Mouse (Mus musculus): ENCODE measurements around the gene Cfap299.
"Not testable (repeated sequence)": the region's sequence is repeated elsewhere in the genome, so short reads cannot be mapped to it uniquely, and the experiment has no call there.

Gene Cfap299

DNA sequence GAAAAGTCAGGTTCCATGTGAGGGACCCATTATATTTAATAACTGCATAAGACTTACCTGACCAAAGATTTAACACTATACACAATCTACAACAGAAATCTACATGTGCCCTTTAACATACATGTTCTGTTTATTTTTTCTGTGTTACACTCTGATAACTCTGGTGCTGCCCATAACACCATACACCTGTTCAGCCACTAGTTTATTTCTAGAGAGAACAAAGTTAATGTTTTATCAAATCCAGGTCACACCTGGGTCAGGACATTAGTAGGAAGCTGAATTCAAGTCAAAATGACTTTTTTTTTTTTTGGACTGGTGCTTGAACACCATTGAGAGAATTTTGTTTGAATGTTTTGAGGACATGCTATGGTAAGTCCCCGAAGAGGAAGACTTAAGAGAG, 194.7 kb downstream of the Cfap299 start:
- no peak for DNase-seq (ENCODE audit: low spot score)

DNA sequence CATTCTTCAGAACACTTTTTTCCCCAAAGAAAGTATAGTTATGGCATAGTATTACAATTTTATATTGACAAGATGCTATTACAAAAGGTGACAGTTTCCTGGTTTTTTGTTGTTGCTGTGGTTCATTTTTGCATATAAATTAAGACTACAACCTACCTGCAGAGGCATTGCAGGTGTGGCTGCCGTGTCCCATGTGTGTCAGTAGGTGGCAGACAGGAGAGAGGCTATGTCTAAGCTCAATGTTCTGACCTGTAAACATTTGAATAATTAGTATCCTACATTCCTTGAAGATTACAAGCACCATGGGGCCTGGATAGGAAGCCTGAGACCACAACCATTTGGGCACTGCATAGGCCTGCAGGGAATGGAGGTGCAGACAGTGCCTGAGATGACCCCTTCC, 212.2 kb downstream of the Cfap299 start:
- no peak for DNase-seq (ENCODE audit: low spot score)

DNA sequence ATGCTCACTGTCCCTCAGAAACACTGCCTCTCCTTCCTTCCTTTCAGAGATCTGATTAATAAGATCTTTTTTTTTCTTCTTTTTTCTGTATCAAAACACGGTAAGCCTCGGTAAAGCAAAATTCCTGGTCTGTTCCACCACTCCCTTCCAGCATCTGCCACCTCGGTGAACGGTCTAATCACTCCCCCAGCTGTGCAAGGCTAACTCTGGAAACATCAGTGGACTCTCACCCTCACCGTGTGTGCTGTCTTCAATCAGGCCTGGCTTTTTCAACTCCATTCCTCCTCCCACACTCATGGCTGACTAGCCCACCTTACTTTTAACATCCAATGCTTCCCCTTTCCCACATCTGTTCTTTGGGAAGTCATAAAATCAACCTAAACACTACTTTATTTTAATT, 221.2 kb downstream of the Cfap299 start:
- DNase-seq (ENCODE audit: low spot score), result no peak

DNA sequence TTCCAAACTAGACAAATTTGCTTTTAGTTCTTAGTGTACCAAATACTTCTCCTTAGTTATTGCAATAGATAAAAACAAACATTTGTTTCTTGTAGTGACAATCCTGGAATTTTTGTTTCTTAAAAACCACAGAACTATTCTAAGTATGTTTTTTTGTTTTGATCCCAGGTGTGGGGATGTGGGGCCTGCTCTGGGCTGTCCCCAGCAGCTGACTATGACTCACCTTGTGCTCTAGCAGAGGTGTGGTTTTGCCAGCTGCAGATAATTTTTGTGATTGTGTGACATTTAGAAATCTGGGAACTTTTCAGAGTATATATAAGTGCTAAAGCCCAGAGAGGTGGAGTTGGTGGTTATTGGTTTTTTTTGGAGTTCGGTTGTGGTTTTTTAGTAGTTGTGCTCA, 221.8 kb downstream of the Cfap299 start:
- DNase-seq (ENCODE audit: low spot score), result no peak

DNA sequence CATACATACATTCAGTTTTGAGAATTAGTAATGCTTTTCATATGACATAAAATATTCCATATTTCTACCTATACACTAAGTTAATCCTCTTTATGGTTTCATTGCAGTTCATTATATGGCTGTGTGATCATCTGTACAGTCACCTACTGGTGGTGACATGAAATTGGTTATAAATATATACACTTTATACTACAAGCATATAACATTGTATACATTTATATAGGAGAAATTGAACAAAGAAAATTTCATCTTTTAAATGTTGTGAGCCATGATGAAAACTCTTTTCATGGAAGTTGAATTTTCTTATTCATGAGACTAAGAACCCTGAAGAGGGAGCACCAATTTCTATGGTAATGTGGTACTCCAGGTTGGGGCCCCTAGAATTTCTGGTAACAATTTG, 223.3 kb downstream of the Cfap299 start, which contains the start of gene Gm11111:
Gene Gm11111, plus strand, starts transcription at position 301 of the 400 bp plus-strand sequence.
- DNase-seq (ENCODE audit: low spot score), result no peak

DNA sequence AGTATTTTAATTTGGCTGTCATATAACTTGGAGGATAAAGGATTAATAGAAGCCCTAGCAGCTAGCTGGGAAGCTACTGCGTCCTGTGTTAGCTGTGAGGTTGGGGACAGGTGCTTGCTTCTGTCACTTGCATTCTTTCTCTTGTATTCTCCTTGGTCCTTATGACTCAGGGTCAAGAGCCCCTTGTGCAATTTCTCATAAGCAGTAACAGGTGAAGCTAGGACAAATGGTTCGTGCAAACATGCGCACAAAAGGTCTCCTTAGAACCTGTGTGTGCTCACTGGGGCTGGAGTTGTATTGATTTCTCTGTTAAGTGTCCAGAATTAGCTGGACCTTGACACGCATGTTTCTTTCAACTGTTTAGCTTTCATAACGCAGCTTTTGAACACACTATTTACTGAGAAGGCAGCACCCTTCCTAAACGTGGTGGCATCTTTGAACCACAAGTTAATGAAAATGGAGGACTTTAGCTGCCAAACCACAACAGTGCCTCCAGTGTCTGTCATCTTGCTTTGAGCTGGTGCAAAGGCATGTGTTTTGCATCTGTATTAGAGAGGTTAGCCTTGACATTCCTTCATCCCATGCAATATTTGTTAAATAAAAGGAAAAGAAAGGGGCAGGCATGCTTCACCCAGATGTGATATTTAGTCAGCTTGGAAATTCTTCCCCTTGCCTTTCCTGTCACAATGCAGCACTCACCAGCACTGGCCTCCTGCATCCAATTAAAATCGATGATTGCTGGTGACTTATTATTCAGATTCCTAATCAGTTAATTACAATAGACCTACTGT, 223.9 kb downstream of the Cfap299 start:
- DNase-seq (ENCODE audit: low spot score), result no peak

DNA sequence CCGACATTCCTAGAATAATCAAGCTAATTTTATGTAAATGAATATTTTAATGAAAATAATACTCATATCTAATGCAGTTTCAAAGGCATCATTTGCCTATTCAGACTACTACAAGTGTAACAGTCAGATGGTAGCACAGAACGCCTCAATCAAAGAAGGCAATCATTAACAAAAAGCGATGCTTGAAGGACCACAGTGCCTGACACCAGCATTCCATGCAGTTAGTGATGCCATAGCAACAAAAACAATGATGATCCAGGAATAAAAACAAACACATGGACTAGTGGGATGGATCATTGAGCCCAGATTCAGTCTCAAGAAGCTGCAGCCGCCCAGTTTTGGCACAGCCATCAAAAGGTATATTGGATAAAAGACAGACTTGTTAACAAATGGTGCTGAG, 232.2 kb downstream of the Cfap299 start:
- DNase-seq (ENCODE audit: low spot score), result no peak

DNA sequence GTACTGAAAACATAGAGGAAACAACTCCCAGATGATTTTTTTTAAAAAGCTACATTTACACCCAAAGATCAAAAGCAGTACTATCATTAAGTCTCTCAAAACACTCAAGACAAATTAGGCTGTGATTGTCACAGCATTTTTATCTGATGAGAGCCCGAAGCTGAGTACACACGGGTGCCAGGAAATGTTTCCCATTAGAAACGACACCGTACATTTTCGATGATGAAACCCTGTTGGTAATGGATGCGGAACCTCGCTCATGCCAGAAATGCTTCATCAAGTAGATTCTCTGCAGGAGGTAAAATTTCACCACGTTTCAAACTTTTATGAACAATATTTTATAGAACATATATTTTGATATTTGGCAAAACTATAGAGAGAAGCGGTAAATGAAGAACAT, 233.7 kb downstream of the Cfap299 start:
- DNase-seq (ENCODE audit: low spot score), result no peak

DNA sequence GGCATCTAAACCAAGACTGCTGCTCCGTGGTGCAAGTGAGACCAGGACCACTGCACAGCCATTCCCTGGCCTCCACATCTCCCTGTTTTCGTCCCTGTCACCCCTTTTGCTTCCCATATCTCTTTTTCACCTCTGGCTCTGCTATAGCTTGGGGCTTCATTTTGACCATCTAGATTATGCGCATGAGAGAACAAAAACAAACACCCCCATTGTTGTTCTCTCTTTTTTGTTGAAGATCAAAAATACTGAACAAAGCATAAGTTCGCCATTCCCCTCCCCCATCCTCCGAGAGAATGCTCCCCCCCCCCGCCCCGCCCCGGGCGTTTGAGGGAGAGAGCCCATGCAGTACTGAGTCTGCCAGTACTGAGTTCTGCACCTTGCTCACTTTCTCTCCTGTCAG, 234.7 kb downstream of the Cfap299 start:
- DNase-seq (ENCODE audit: low spot score), result no peak

DNA sequence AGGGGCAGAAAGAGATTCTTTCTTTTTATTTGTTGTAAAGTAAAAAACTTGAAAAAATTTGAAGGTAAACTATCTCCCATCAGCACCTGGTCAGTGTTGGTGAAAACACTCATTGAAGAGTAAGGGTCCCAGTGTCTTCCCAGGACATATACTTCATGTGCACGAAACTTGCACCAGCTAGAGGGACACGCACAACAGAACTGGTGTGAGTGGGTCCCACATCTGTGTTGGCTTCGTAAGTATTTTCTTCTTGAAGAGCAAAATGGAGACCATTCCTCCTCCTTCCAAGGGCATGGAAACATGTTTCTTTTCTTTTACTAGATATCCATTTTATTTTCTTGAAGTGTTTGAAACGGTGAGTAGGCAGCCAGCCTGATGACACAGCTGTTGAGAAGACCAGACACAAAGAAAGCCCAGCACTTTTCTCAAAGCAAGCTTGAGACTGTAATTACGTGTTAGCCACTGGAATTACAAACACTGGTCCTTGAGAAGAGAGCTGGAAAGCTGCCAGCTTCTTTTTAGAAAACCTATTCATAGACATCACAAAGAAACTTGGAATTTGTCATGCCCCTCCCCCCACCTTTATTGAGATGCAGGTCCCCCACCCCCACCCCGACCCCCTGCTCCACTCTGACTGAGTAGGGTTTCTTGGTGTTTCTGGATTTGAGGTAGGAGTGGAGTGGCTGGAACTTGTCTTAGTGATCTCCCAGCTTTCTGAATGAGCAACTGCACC, 237.5 kb downstream of the Cfap299 start:
- no peak for DNase-seq (ENCODE audit: low spot score)

DNA sequence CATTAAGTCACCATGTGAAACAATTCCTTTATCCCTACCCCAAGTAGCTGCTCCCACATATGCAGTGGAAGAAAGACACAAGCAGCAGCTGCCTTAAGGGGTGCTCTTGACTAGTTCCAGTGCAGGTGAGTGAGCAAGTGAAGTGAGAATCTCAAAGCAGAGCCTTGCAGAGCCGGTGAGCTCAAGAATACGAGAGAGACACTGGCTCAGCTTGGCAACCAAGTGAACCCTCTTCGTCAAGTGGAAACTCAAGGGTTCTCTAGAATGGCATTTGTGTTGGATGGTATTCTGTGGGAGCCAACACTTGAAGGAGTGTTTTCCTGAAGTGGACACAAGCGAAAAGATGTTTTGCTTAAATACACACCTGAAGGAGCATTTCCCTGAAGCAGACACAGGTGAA, 239.4 kb downstream of the Cfap299 start:
- no peak for DNase-seq (ENCODE audit: low spot score)

DNA sequence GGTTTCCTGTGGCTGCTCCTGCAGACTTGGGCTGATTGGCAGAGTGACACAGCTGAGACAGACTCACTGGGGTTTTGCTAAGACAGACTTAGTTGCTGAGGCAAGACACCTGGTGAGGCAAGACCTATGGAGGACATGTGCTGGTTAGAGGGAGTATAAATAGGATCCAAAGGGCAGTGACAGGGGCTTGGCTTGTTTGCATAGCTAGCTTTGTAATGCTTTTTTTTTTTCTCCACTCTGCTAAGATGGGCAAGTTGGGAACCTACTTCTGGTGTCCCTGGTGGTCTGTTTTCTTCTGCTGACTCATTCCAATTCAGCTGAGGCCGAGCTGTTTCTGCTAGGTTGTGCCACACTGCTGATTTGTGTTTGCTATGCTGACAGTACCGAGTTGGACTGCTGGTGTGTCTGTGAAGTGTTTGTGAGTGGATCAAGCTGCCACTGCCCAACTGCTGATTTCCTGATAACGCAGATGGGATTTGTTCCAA, 240.0 kb downstream of the Cfap299 start:
- no peak for DNase-seq (ENCODE audit: low spot score)

DNA sequence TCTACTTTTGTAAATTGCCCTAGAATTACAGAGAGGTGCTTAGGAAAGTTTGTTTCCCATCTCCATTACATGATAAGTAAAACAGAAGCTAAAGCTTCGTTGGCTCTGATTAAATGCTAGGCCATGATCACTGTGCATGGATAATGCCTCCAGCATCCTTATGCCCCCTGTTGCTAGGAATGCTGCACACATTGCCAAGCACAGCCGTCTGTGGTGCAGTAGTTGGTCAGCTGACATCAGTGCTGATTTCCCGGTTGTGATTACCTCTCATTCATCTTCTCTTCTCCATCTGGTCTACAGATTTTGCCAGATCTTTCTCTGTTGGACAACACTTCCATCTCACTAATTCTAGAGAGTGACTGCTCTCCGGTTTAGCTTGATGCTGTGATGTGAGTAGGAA, 243.3 kb downstream of the Cfap299 start:
- no peak for DNase-seq (ENCODE audit: low spot score)

DNA sequence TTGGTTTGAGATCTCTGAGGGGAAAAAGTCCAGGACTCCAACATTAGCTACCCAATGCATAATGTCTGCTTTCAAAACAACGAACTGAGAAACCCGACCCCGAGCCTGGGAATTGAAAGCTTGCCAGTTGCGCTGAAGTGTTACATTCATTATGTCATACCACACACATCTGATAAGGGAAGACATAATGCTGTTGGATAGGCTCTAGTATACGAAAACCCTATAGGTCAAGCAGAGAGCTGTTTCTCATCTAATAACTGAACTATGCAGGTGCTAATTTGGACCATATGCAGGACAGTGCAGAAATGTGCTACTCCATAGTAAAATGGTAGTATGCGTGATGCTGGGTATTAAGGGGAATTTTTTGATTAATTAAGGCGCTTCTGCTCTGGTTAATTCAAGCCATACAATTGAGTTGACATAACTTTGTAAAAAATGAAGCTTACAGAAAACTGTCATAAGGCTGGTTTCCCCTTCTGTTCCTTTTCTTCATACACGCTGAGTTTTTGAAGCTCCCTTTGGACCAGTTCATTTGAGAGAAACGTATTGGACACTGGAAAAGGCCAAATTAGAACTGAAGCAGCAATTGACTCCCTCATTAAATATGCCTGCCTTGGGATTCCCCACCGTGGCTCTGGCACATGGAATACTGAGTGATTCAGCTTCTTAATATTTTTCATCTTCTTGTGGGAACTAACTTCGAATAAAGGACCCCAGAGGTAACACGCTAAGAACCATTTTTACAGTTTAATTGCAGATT, 245.8 kb downstream of the Cfap299 start:
- no peak for DNase-seq (ENCODE audit: low spot score)

DNA sequence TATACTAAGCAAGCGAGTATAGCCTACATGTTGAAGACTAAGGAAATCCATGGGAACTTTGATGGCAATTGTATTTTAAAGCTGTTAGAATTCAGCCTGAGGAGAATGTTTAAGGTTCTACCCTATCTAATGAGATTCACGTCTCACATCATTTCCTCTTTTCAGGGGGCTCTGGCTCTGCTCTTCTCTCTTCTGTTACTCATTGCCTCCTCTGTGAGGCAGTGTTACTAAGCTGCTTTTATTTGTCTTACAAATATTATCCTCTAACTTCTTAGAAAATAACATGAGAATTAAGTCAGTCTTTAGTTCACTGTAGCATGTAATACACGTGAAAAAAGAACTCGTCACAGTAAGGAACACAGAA, 246.3 kb downstream of the Cfap299 start:
- no peak for DNase-seq (ENCODE audit: low spot score)

DNA sequence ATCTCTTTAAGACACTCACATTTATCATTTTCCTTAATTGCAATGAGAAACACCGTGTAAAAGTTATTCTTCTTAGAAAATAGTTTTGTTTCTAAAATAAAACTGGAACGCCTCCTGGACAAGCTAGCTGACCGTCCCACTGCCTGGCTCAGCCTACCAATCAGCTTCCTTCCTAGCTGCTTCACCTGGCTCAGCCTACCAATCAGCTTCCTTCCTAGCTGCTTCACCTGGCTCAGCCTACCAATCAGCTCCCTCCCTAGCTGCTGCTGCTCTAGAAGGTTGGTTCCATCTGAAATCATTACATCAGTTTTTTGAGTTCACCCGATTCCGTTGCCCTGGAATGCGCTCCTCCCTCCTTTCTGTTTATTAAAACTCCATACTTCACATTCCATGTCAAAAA, 247.4 kb downstream of the Cfap299 start:
- not testable (repeated sequence) for DNase-seq (ENCODE audit: low spot score)

DNA sequence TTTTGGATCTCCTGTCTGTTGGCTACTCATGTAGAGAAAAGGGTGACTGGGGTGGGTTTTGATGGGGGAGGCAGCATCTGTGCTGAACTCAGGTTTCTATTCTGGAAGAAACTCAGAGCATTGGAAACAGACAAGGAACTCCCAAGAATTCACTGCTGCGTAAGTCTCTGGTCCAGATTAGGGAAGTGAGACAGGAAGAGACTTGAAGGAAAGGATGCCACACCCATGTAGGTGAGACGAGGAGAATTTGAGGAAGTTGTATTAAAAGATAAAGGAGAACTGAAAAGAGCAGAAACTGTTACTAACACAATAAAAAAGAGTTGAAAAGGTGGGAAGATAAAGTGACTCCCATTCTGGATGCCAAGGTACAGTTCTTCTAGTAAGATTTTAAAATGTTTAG, 249.3 kb downstream of the Cfap299 start:
- no peak for DNase-seq (ENCODE audit: low spot score)

DNA sequence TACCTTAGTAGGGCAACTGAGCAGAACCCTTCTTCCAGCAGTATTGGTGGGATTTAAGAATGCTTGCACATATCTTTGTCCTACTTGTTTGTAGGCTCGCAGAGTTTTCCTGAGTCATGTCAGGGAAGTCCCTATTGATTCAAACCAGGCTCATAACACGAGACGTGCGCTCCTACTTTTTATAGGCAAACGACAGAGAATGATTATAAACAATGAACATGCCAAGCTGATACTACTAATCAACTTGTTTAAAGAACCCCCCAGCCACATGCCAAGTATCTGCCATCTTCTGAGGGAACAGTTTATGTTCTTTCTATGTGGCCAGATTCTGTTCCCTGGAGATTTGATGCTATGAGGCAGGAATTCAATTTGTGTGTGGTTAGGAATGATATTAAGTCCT, 251.7 kb downstream of the Cfap299 start:
- no peak for DNase-seq (ENCODE audit: low spot score)

DNA sequence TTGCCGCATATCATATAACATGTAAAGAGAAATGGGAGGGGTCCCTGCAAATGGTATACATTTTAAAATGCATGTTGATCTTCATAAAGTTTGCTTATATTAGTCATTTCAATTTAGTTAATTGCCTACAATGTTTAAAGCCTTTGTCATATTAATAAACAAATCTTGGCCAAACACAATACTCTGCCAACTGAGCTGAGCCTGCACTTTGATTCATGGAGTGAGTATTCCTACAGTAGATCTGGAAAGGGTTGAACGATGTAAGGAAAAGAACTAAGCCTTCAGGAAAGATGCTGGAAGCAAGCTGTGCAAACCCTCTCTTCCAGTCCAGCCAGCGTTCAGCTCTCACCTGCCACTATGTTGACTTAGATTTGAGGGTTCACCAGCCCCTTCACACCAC, 252.9 kb downstream of the Cfap299 start:
- no peak for DNase-seq (ENCODE audit: low spot score)

DNA sequence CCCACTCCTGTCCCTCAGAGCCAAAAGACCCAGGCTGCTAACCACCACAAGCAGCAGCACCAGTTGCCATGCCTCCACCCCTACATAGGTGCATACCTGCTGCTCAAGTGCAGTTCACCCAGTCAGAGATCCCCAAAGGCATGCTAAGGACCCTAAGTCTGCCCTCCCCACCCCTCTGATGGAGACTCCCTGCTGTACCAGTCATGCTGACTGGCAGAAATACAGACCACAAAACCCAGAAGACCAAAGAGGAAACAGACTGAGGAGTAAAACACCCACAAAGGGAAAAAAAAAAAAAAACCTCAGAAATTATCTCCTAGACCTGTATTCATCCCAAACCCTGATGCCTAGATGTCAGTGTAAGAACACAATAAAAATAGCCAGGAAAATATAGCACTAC, 256.8 kb downstream of the Cfap299 start:
- DNase-seq (ENCODE audit: low spot score), result no peak

DNA sequence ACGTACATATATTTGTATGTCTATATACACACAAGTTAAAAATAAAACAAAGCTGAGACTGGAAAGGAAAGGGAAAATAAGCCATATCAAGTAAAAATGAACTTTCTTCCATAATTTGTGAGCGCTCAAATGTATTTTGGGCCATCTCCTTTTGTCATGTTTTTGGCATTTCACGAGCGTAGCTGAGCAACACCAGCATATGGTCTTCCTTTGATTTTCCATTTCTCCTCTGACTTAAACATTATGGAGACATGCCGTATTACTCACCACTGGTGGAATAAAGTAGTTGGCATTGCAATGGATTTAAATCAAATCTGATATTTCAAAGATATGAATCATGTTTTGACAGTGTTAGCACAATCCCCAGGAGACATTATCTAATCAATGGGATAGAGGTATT, 284.4 kb downstream of the Cfap299 start:
- no peak for DNase-seq (ENCODE audit: low spot score)

DNA sequence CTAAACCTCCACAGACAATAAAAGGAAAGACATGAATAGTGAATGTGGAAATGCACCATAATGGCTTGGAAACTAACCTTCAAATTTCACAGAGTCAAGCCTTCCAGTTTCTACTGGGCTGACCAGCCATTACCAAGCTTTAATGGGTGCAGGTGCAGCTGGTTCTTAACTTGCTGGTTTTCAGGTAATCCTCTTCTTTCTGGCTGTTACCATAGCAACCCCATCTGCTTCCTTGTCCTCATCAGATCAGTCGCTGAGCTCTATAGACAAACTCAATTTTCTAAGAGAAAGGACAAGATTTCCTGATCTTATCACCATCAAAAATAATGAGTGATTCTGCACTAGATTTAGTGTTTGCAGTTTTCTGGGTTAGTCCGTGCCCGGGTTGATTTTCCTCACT, 287.8 kb downstream of the Cfap299 start:
- no peak for DNase-seq (ENCODE audit: low spot score)

DNA sequence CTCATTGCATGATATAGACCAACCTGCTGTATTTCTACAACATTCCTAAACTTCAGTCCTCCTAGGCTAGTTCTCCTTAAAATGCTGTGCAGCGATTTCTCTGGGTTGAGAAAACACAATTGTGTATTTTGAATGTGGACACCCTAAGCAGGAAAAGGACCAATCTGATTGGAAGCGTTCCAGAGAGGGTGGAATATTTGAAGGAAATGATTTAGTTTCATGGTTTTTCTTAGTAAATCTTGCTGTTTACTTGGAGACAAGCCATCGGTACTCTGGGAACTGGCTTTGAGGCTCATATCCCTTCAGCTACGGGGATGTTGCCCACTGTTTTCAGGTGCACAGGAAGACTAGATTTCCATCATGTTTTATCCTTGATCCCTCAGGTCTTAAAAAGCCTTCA, 288.3 kb downstream of the Cfap299 start:
- DNase-seq (ENCODE audit: low spot score), result no peak
